ENCODE assay signal across 18 mouse cellular contexts in genomic region chr12:86776341-86776860, GRCm38 (mm10). TPM values are rescaled to one million over a fixed set of nuclear protein-coding genes. Genes with fewer than 3 reads are reported as not detected.
DNase-seq lines count a peak whose midpoint lies in the region; ATAC-seq and TF ChIP-seq lines count a peak whose summit lies in the region.
"Had no signal": no experiment of that assay in that cellular context is flagged by ENCODE, and none has a peak within 500 bp of the region (broad histone marks: within the 10 kb centered on the region; RNA-seq: fewer than 3 reads in every experiment).

No protein-coding gene starts in this region.

- no peak for TF ChIP-seq CTCF in intestine, postnatal 0 days (IDR thresholded peaks at IDR 0.05; ENCODE audit: low read depth)
- TF ChIP-seq CTCF in thymus, adult 2 months (IDR thresholded peaks at IDR 0.05; ENCODE audit: borderline replicate concordance, control insufficient read depth, extremely low read depth, insufficient read depth, low read length, poor library complexity): no peak

- 85% methylated on average over 7 of the region's 7 CpGs for WGBS in forebrain, embryonic 10.5 days
- WGBS in forebrain, embryonic 15.5 days: 87% methylated on average over 7 of the region's 7 CpGs
- WGBS in intestine, embryonic 14.5 days: 80% methylated on average over 7 of the region's 7 CpGs
- WGBS in intestine, postnatal 0 days: 81% methylated on average over 7 of the region's 7 CpGs
- 87% methylated on average over 7 of the region's 7 CpGs for WGBS in thymus, adult 2 months

- H3K4me2 ChIP-seq in forebrain, embryonic 15.5 days (replicated peaks): no peak overlapping the region
- no peak overlapping the region for H3K4me2 ChIP-seq in intestine, embryonic 14.5 days (ENCODE audit: low read length)
- H3K4me2 ChIP-seq in intestine, postnatal 0 days (replicated peaks; ENCODE audit: low read depth): no peak overlapping the region
- H3K4me2 ChIP-seq: forebrain, embryonic 12.5 days; liver, embryonic 15.5 days; neural tube, embryonic 15.5 days had no signal

- peaks cover 25% of the 10 kb centered on the region for H3K4me1 ChIP-seq in forebrain, embryonic 10.5 days
- peaks cover 8% of the 10 kb centered on the region for H3K4me1 ChIP-seq in forebrain, embryonic 15.5 days
- no peaks in the 10 kb centered on the region; the same call in 1 of the 2 replicates for H3K4me1 ChIP-seq in intestine, embryonic 14.5 days (replicated peaks; ENCODE audit: control insufficient read depth, insufficient read depth, low read length)
- H3K4me1 ChIP-seq in intestine, postnatal 0 days (replicated peaks; ENCODE audit: control insufficient read depth, insufficient read depth, low read length): no peaks in the 10 kb centered on the region
- H3K4me1 ChIP-seq in thymus, adult 2 months (replicated peaks; ENCODE audit: control insufficient read depth, insufficient read depth, low read length): 0 out of 2 replicates have a peak, but pooled peaks cover 3% of the 10 kb centered on the region
- H3K4me1 ChIP-seq: liver, embryonic 15.5 days had no signal

- ATAC-seq in forebrain, embryonic 15.5 days (replicated peaks): no peak
- no peak for ATAC-seq in intestine, embryonic 14.5 days (replicated peaks; ENCODE audit: low FRiP score, low TSS enrichment, low read depth)
- ATAC-seq in intestine, postnatal 0 days: no peak
- ATAC-seq in granulocyte monocyte progenitor cell, adult 5-6 weeks (replicated peaks; ENCODE audit: poor library complexity, severe bottlenecking): no peak
- no peak for ATAC-seq in monocyte, adult 5-6 weeks (replicated peaks; ENCODE audit: insufficient number of reproducible peaks, low FRiP score, low TSS enrichment, poor library complexity, severe bottlenecking)

- H3K27ac ChIP-seq in forebrain, embryonic 10.5 days: 0 out of 2 replicates have a peak overlapping the region, but pooled peaks have one; percentile 22
- no peak overlapping the region for H3K27ac ChIP-seq in forebrain, embryonic 15.5 days (replicated peaks)
- H3K27ac ChIP-seq in intestine, embryonic 14.5 days (ENCODE audit: low read depth): 0 out of 2 replicates have a peak overlapping the region, but pooled peaks have one; percentile 47
- H3K27ac ChIP-seq in intestine, postnatal 0 days (ENCODE audit: low read depth, low read length): no peak overlapping the region
- H3K27ac ChIP-seq in thymus, adult 2 months (ENCODE audit: control insufficient read depth, insufficient read depth, low read length): peak overlapping the region; percentile 19; the same call in 1 of the 2 replicates
- H3K27ac ChIP-seq: forebrain, embryonic 12.5 days; liver, embryonic 15.5 days; neural tube, embryonic 15.5 days had no signal

- H3K4me3 ChIP-seq in forebrain, embryonic 10.5 days: no peak overlapping the region
- H3K4me3 ChIP-seq in forebrain, embryonic 15.5 days: no peak overlapping the region
- H3K4me3 ChIP-seq in intestine, embryonic 14.5 days (ENCODE audit: low read depth, low read length): no peak overlapping the region
- no peak overlapping the region for H3K4me3 ChIP-seq in intestine, postnatal 0 days (ENCODE audit: low read depth, low read length)
- H3K4me3 ChIP-seq in thymus, adult 2 months (ENCODE audit: control insufficient read depth, insufficient read depth, low read length): no peak overlapping the region
- H3K4me3 ChIP-seq: forebrain, embryonic 12.5 days; liver, embryonic 15.5 days; neural tube, embryonic 15.5 days had no signal

- no peak for DNase-seq in forebrain, embryonic 10.5 days (ENCODE audit: extremely low spot score, low spot score)
- no peak for DNase-seq in intestine, embryonic 14.5 days (ENCODE audit: low spot score)
- no peak for DNase-seq in thymus, adult 2 months
- DNase-seq in thymus, postnatal 0 days (ENCODE audit: low spot score): no peak
- DNase-seq: kidney, adult 9 months had no signal

- peaks cover 5% of the 10 kb centered on the region; the same call in 1 of the 2 replicates for H3K9me3 ChIP-seq in forebrain, embryonic 10.5 days
- no peaks in the 10 kb centered on the region for H3K9me3 ChIP-seq in forebrain, embryonic 15.5 days
- no peaks in the 10 kb centered on the region for H3K9me3 ChIP-seq in intestine, embryonic 14.5 days (ENCODE audit: control insufficient read depth, low read length)
- H3K9me3 ChIP-seq in intestine, postnatal 0 days (ENCODE audit: control insufficient read depth): no peaks in the 10 kb centered on the region
- H3K9me3 ChIP-seq: forebrain, embryonic 12.5 days; liver, embryonic 15.5 days; neural tube, embryonic 15.5 days had no signal

- H3K27me3 ChIP-seq in forebrain, embryonic 10.5 days (ENCODE audit: poor library complexity, severe bottlenecking): no peaks in the 10 kb centered on the region
- no peaks in the 10 kb centered on the region for H3K27me3 ChIP-seq in forebrain, embryonic 15.5 days
- no peaks in the 10 kb centered on the region for H3K27me3 ChIP-seq in intestine, embryonic 14.5 days (replicated peaks; ENCODE audit: control insufficient read depth, insufficient read depth, low read length)
- no peaks in the 10 kb centered on the region for H3K27me3 ChIP-seq in intestine, postnatal 0 days (replicated peaks; ENCODE audit: control insufficient read depth, insufficient read depth, low read length)
- no peaks in the 10 kb centered on the region for H3K27me3 ChIP-seq in thymus, adult 2 months (ENCODE audit: control insufficient read depth, insufficient read depth, low read length)
- H3K27me3 ChIP-seq: liver, embryonic 15.5 days; neural tube, embryonic 15.5 days had no signal

- no peak overlapping the region for H3K9ac ChIP-seq in forebrain, embryonic 15.5 days (replicated peaks)
- no peak overlapping the region for H3K9ac ChIP-seq in intestine, embryonic 14.5 days (ENCODE audit: low read length)
- H3K9ac ChIP-seq in intestine, postnatal 0 days (ENCODE audit: low read depth, low read length): no peak overlapping the region
- H3K9ac ChIP-seq: forebrain, embryonic 12.5 days; liver, embryonic 15.5 days; neural tube, embryonic 15.5 days had no signal

- no peaks in the 10 kb centered on the region for H3K36me3 ChIP-seq in forebrain, embryonic 10.5 days (replicated peaks)
- no peaks in the 10 kb centered on the region for H3K36me3 ChIP-seq in forebrain, embryonic 15.5 days
- H3K36me3 ChIP-seq in intestine, embryonic 14.5 days (ENCODE audit: control insufficient read depth, insufficient read depth, low read length): no peaks in the 10 kb centered on the region
- H3K36me3 ChIP-seq in intestine, postnatal 0 days (ENCODE audit: control insufficient read depth, insufficient read depth): no peaks in the 10 kb centered on the region
- H3K36me3 ChIP-seq in thymus, adult 2 months (ENCODE audit: control insufficient read depth, insufficient read depth, low read length): no peaks in the 10 kb centered on the region
- H3K36me3 ChIP-seq: forebrain, embryonic 12.5 days; liver, embryonic 15.5 days; neural tube, embryonic 15.5 days had no signal

- no peak for TF ChIP-seq POLR2A in thymus, adult 2 months (IDR thresholded peaks at IDR 0.05; ENCODE audit: control insufficient read depth, extremely low read depth, insufficient read depth, low read length, poor library complexity)

RNA-seq across cellular contexts. Expression of gene Lrrc74a, which starts 42.2 kb away (rescaled TPM):
- polyA plus RNA-seq in forebrain, embryonic 10.5 days (2016; fragmentation: Nextera tagmentation; extraction: Ambion mirVana): not detected in 2 replicates
- not detected in 2 replicates for polyA plus RNA-seq in forebrain, embryonic 15.5 days (2015; fragmentation: Nextera tagmentation; extraction: Ambion mirVana)
- polyA plus RNA-seq in intestine, embryonic 14.5 days (2014; fragmentation: Nextera tagmentation; extraction: Ambion mirVana): not detected in 2 replicates
- polyA plus RNA-seq in intestine, postnatal 0 days (2015; fragmentation: Nextera tagmentation; extraction: Ambion mirVana): not detected in 2 replicates
- 0.08 TPM in 1 of 2 replicates, not detected in the other for polyA plus RNA-seq in thymus, adult 2 months (2012; rRNA removed)
- polyA plus RNA-seq in thymus, postnatal 0 days (2015; fragmentation: Nextera tagmentation; extraction: Ambion mirVana): 0.09 TPM in 1 of 2 replicates, not detected in the other
- total RNA-seq in granulocyte monocyte progenitor cell, adult 5-6 weeks (2014; fragmentation: Nextera tagmentation): not detected in 2 replicates
- total RNA-seq in granulocyte monocyte progenitor cell, adult 5-6 weeks (2017): not detected in 2 replicates
- total RNA-seq in monocyte, adult 5-6 weeks (2017): not detected in 3 replicates
- total RNA-seq: adrenal gland, postnatal 14 days; ES-E14; layer of hippocampus, adult 8-10 months; left cerebral cortex, postnatal 25 days; midbrain, postnatal 0 days had no signal
- polyA plus RNA-seq: forebrain, embryonic 12.5 days; hindbrain, embryonic 11.5 days; liver, embryonic 15.5 days; midbrain, postnatal 0 days; neural tube, embryonic 15.5 days had no signal

RNA-seq across cellular contexts. Expression of gene Angel1, which starts 50.1 kb away (rescaled TPM):
- 15.2 and 15.8 TPM in 2 replicates for polyA plus RNA-seq in forebrain, embryonic 10.5 days (2016; fragmentation: Nextera tagmentation; extraction: Ambion mirVana)
- polyA plus RNA-seq in forebrain, embryonic 15.5 days (2015; fragmentation: Nextera tagmentation; extraction: Ambion mirVana): 10.6 and 10.7 TPM in 2 replicates
- 7.8 TPM in 2 replicates for polyA plus RNA-seq in intestine, embryonic 14.5 days (2014; fragmentation: Nextera tagmentation; extraction: Ambion mirVana)
- polyA plus RNA-seq in intestine, postnatal 0 days (2015; fragmentation: Nextera tagmentation; extraction: Ambion mirVana): 1.6 and 2.2 TPM in 2 replicates
- 6.7 and 8.4 TPM in 2 replicates for polyA plus RNA-seq in thymus, adult 2 months (2012; rRNA removed)
- 3.4 and 3.7 TPM in 2 replicates for polyA plus RNA-seq in thymus, postnatal 0 days (2015; fragmentation: Nextera tagmentation; extraction: Ambion mirVana)
- total RNA-seq in granulocyte monocyte progenitor cell, adult 5-6 weeks (2014; fragmentation: Nextera tagmentation): 7.2 and 9.7 TPM in 2 replicates
- total RNA-seq in granulocyte monocyte progenitor cell, adult 5-6 weeks (2017): 0.62 and 2.8 TPM in 2 replicates
- total RNA-seq in monocyte, adult 5-6 weeks (2017): 1.4 to 2.0 TPM (median 1.6 TPM) in 3 replicates

Comparison
In these comparisons a context has a peak if more than half of its experiments do, and no peak if none do; other contexts are left out.
1. H3K27ac ChIP-seq: peak in forebrain, embryonic 10.5 days (single experiment), intestine, embryonic 14.5 days (single experiment) and thymus, adult 2 months (single experiment); none in forebrain, embryonic 15.5 days (single experiment) and intestine, postnatal 0 days (single experiment).